Mouse (Mus musculus): Measurements from ENCODE around the gene Zic5.

GRCm38 (mm10) chr14:122482081-122483023 lies 16.9 kb upstream of the Zic5 start:
- no peak for TF ChIP-seq CTCF (IDR thresholded peaks at IDR 0.05; ENCODE audit: low read depth)
- TF ChIP-seq EP300 (IDR thresholded peaks at IDR 0.05; ENCODE audit: low read depth) = no peak

Data from liver, postnatal 0 days (tissue).